Mouse (Mus musculus): Measurements from ENCODE around the gene Acbd3. TPM values are rescaled to one million over a fixed set of nuclear protein-coding genes. Genes with fewer than 3 reads are reported as not detected.

The Acbd3 gene
- total RNA-seq, 4 experiments from 2014 or later: 48.1 to 51.3 (median 50.6) TPM

DNA sequence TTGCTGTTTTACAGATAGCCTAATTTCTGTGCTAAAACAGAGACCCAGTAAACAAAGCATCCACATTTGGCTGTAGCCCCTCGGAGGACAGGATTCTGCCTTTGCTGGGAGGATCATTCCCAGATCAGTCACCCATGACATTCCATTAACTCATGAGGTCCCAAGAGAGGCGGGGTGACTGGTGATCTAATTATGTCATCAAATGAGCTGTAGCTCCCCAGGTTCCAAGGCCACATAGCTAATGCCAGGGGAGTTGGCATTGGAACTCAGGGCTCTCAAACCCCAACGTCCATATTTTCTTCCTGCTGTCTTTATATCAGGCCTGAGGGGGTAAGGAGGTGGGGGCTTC lies 57.7 kb downstream of the Acbd3 start:
- DNase-seq: no peak

DNA sequence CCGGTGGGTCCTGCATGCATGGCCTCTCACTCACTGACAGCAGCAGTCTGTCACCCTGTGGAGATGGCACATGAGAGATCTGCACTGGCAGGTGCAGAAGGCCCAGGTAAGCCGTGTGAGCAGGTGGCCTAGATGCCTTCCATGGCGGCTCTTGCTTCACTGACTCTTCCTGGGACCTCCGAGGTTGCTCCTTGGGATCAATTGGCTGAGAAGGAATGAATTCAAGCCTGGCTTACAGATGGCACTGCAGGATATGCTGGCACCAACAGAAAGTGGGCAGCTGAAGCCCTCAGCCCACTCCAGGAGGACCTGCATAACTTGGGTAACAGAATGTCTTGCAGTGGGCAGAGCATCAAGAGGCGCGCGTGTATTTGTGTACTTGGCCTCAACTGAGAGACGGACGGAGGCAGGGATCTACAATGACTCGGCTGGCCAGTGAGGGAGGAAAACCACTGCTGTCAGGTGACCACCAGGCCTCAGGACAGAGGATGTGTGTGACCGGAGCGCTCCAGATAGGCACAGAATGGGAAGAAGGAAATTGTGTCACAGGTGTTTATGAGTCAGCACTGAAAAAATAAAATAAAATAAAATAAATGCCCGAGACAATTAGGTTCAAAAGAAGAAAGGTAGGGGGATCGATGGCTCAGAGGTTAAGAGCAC lies 66.1 kb downstream of the Acbd3 start:
- no peak for DNase-seq

DNA sequence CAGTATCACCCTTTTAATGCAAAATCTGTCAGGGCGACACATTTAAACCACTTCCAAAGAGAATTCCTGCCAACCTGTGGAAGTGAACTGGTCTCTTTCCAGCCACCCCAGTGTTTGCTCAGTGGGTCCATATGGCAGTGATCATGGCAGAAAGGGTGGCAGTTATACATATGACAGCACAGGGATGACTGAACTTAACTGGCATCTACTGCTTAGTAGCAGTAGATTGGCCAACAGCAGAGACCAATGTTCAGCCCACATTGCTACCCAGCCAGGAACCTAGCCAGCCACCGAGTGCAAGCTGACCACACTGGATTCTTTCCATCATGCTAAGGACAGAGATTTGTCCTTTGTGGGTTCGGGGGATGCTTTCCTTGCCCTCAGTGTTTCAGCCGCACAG lies 67.0 kb downstream of the Acbd3 start:
- no peak for DNase-seq

DNA sequence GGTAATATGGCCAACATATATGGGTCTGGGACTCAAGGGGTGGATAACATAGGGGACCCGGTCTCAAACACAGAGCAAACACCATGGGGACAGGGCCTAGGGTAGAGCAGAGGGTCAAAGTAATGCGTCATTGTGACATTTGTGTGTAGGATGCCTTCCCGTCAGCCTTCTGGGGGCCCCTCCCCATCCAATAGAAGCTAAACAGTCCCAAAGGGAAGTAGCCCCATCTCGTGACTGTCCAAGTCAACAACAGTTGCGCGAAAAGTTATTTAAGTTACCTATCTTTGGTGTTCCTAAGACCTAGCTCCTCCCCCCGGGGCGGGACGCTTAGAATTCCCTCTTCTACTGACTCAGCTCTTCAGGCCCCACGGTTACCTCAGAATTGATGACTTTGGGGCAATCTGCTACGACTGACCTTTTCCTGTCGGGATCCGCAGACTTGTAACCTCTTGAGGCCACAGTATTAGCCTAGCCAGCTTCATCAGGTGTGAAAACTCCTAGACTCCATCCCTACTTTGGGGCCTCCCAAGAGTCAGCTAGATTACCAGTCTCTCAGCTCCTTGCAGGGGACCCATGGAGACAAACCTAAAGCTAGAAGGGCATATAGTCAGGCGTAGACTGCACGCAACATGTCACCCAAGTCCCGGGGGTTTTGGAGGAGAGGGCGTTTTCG lies 67.7 kb downstream of the Acbd3 start:
- no peak for DNase-seq

DNA sequence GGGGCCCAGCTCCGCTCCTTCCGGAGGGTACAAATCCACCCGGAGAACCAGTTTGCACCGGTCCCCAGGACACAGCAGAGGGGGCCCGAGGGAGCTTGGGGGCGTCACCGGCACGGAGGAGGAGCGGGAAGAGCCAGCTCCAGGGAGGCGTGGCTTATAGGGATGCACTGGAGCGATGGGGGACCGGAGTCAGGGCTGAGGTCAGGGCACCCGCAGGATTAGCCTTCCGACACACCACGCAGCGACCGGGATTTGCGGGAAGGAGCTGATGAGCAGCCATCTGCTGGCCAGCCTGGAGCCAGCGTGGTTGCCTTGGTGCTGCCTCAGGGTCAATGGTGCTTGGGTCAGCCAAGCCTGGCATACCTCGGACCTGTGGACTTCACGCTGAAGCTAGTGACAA lies 68.3 kb downstream of the Acbd3 start:
- no peak for DNase-seq

DNA sequence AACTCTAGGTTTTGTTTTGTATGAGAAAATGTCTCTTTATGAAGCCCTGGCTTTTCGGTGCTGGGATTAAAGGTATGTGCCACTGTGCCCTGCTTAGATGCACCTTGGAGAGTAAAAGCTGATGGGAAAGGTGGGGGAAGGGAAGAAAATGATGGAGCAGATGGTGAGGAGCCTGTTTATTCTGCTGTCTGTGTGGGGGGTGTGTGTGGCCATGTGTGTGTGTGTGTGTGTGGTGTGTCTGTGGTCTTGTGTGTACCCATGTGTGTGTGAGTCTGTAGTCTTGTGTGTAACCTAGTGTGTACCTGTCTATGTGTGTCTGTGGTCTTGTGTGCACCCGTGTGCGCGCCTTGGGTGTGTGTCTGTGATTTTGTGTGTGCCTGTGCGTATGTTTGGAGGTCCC lies 72.8 kb downstream of the Acbd3 start:
- no peak for DNase-seq

DNA sequence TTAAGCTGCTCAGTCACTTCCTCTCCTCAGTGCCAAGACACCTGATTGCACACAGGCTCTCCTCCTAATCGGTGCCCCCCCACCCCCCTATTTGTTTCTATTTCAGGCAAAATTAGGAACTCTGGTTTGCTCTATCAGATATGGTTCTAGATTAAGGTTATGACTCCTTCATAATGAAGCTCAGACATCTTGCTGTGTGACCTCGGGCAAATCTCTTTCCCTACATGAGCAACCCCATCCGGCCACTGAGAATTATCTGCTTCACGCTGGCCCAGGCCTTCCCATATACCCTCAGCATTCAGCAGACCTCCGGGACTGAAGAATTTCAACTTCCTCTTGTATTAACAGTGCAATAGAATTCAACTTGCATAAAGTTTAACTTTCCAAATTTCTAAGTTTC lies 73.4 kb downstream of the Acbd3 start:
- DNase-seq: no peak

DNA sequence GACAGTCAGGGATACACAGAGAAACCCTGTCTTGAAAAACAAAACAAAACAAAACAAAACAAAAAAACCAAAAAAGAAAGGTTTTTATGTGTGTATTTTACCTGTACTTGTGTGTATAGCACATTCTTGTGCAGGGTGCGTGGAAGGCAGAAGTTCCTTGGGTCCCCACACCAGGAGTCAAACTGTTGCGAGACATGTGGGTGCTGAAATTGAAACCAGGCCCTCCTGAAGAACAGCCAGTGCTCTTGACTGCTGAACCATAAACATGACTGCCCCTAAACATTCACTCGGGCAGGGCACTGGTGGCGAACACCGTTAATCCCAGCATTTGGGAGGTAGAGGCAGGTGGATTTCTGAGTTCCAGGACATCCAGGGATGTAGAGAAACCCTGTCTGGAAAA lies 74.2 kb downstream of the Acbd3 start:
- no peak for DNase-seq

DNA sequence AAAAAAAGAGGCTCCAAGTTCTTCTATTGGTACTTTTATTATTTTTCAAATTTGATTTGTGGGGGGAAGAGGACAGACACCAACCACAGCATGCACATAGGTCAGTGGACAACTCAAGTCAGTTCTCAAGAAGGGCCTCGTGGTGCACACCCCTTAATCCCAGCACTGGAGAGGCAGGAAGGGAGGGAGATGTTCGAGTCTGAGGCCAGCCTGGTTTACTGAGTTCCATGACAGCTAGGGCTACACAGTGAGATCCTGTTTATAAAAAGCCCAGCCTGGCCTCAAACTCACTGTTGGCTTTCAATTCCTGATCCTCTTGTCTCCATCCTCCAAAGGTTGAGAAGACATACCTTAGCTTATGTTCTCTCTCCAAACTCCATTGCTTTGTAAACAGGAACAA lies 75.0 kb downstream of the Acbd3 start:
- DNase-seq: no peak

DNA sequence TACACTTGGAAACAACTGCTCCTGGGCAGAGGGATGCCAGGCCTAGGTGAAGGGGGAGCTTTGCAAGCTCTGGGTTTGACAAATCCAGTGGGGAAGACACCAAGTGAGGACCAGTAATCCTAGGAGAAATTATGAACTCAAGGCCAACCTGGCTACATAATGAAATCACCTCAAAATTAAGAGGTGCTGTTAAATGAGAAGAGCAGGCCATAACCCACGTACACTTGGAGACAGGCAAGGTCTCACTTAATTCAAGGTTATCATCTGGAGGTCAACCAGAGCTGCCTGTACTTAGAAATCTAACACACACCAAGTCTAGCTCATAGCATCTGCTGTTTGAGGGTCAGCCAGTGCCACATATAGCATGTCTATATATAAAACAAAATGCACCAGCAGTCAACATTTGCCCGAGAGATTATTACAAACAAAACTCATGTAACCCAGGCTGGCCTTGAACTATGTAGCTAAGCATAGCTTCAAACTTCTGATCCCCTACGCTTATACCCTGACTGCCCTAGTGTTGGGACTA lies 75.7 kb downstream of the Acbd3 start:
- DNase-seq: no peak

Other genes starting within 250 kb of the Acbd3 start
- under 1 TPM; 0.30 to 0.80 (median 0.60) TPM for gene Stum, start 242.5 kb upstream of the Acbd3 start, total RNA-seq (2022)
- 10 to 100 TPM; 67.5 to 78.3 (median 72.4) TPM for gene Parp1, start 157.1 kb upstream of the Acbd3 start, total RNA-seq (2022)
- 1 to 10 TPM; 4.4 to 5.8 (median 5.2) TPM for gene Lin9, start 84.9 kb upstream of the Acbd3 start, total RNA-seq (2022)
- not detected for gene Mixl1, start 29.0 kb upstream of the Acbd3 start, total RNA-seq (2022)
- gene H3f3a, start 87.9 kb downstream of the Acbd3 start, total RNA-seq (2022): 100 to 1,000 TPM; 575 to 749 (median 648) TPM
- 10 to 100 TPM; 21.8 to 30.1 (median 25.7) TPM for gene Sde2, start 125.1 kb downstream of the Acbd3 start, total RNA-seq (2022)
- gene Lefty2, start 167.1 kb downstream of the Acbd3 start, total RNA-seq (2022): 1 to 10 TPM; 1.1 to 3.0 (median 1.4) TPM
- 10 to 100 TPM; 46.5 to 54.7 (median 50.7) TPM for gene Pycr2, start 178.2 kb downstream of the Acbd3 start, total RNA-seq (2022)
- gene Lefty1, start 209.0 kb downstream of the Acbd3 start, total RNA-seq (2022): 10 to 100 TPM in 3 of 4 experiments, 1 to 10 TPM in 1; 5.8 to 22.3 (median 14.0) TPM
- gene Tmem63a, start 216.3 kb downstream of the Acbd3 start, total RNA-seq (2022): 10 to 100 TPM; 79.6 to 95.9 (median 87.5) TPM

Data from adrenal gland, adult 8-10 months (tissue).